ENCODE assay signal across 8 mouse cellular contexts in the genomic region with DNA sequence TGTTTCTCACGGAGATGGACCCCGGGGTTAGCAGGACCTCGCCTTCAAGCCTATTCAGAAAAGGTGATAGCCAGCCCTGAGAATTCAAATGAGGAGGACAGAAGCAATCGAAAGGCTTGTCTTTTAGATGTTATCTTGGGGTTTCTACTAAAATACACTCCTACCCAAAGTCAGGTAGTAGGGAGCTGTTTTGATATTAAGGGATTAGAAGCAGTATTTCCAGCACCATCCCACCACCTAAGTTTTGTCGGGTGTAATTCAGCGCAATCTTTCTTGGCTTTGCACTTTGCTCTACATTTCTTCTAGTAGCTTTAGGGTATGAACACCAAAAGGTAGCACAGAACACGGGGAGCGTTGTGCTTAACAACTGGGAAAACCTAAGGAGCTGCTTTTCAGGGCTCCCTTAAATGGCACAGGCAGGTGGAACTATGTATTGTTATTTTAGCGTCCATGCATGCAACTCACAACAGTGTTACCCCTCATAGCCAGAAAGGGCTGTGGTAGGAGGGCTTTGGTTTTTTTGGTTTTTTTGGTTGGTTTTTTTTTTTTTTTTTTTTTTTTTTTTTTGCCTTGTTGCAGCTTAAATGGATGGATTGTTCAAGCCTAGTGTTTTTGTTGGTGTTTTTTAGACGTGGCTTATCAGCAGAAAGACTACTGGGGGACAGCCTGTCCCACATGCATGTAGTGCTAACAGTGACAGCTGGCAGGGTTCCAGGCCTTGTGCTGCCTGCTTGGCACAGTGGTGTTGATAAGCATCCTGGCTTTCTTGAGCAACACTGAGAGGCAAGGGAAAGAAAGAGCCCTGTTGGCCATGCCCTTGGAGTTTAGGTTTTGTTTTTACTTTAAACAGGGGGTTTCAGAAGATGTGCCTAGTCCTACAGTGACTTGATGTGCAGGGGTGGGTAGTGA. TPM values are rescaled to one million over a fixed set of nuclear protein-coding genes. Genes with fewer than 3 reads are reported as not detected.
DNase-seq lines count a peak whose midpoint lies in the region; ATAC-seq lines count a peak whose summit lies in the region.

No protein-coding gene starts in this region.

- peak overlapping the region; percentile 80 for H3K4me3 ChIP-seq in limb, embryonic 15.5 days
- peak overlapping the region; percentile 83 for H3K4me3 ChIP-seq in neural tube, embryonic 12.5 days

- peaks cover 18% of the 10 kb centered on the region for H3K4me1 ChIP-seq in limb, embryonic 15.5 days
- H3K4me1 ChIP-seq in neural tube, embryonic 12.5 days = peaks cover 28% of the 10 kb centered on the region

- DNase-seq in CD4-positive, CD25-positive, alpha-beta regulatory T cell, adult 2 months (ENCODE audit: low read depth, low spot score) = peak; percentile 29
- peak; percentile 37 for DNase-seq in A20 (ENCODE audit: low read depth, low spot score)
- peak; percentile 85 to 86 for DNase-seq in cerebellum, postnatal 10 days
- peak; percentile 39 for DNase-seq in heart, postnatal 4 days
- DNase-seq in natural killer cell, adult 2 months (ENCODE audit: low spot score in 2 of 2) = no peak

- peak overlapping the region; percentile 98 for H3K27ac ChIP-seq in limb, embryonic 15.5 days
- H3K27ac ChIP-seq in neural tube, embryonic 12.5 days = peak overlapping the region; percentile 55; the same call in 1 of the 2 replicates

- no peak for ATAC-seq in CD4-positive, CD25-positive, alpha-beta regulatory T cell, adult 4 months
- ATAC-seq in limb, embryonic 15.5 days (ENCODE audit: insufficient number of reproducible peaks, low FRiP score, low TSS enrichment, low read depth) = no peak
- no peak for ATAC-seq in neural tube, embryonic 12.5 days (ENCODE audit: low FRiP score, low read depth)

- no peaks in the 10 kb centered on the region for H3K27me3 ChIP-seq in limb, embryonic 15.5 days
- H3K27me3 ChIP-seq in neural tube, embryonic 12.5 days (replicated peaks) = no peaks in the 10 kb centered on the region

- H3K4me2 ChIP-seq in limb, embryonic 15.5 days = peak overlapping the region; percentile 74
- H3K4me2 ChIP-seq in neural tube, embryonic 12.5 days (replicated peaks) = peak overlapping the region; percentile 82

- WGBS in limb, embryonic 15.5 days = 17% methylated on average over 10 of the region's 10 CpGs
- WGBS in neural tube, embryonic 12.5 days = 25% methylated on average over 10 of the region's 10 CpGs

- H3K36me3 ChIP-seq in limb, embryonic 15.5 days = peaks cover 21% of the 10 kb centered on the region
- H3K36me3 ChIP-seq in neural tube, embryonic 12.5 days = peaks cover 26% of the 10 kb centered on the region

- no peaks in the 10 kb centered on the region for H3K9me3 ChIP-seq in limb, embryonic 15.5 days
- no peaks in the 10 kb centered on the region for H3K9me3 ChIP-seq in neural tube, embryonic 12.5 days

- peak overlapping the region; percentile 70 for H3K9ac ChIP-seq in limb, embryonic 15.5 days
- peak overlapping the region; percentile 80 for H3K9ac ChIP-seq in neural tube, embryonic 12.5 days

RNA-seq across cellular contexts. Expression of a gene that starts 1.1 kb away (rescaled TPM):
- polyA plus RNA-seq in CD4-positive, CD25-positive, alpha-beta regulatory T cell, adult 4 months (2017; shearing (Covaris generic)) = 10 to 100 TPM in 1 of 2 experiments, 1 to 10 TPM in 1; 7.8 to 12.5 TPM
- total RNA-seq in heart, postnatal 4 days (2021) = 10 to 100 TPM; 10.2 to 14.0 TPM
- 29.1 and 29.9 TPM in 2 replicates for polyA plus RNA-seq in limb, embryonic 15.5 days (2015; fragmentation: Nextera tagmentation; extraction: Ambion mirVana)
- 54.8 and 60.0 TPM in 2 replicates for polyA plus RNA-seq in neural tube, embryonic 12.5 days (2016; fragmentation: Nextera tagmentation; extraction: Ambion mirVana)

RNA-seq across cellular contexts. Expression of a gene that starts 15.4 kb away (rescaled TPM):
- 1 to 10 TPM; 2.4 to 3.7 TPM for polyA plus RNA-seq in CD4-positive, CD25-positive, alpha-beta regulatory T cell, adult 4 months (2017; shearing (Covaris generic))
- under 1 TPM; 0.38 to 0.59 TPM for total RNA-seq in heart, postnatal 4 days (2021)
- polyA plus RNA-seq in limb, embryonic 15.5 days (2015; fragmentation: Nextera tagmentation; extraction: Ambion mirVana) = 1.8 and 2.5 TPM in 2 replicates
- polyA plus RNA-seq in neural tube, embryonic 12.5 days (2016; fragmentation: Nextera tagmentation; extraction: Ambion mirVana) = 0.38 TPM in 2 replicates

RNA-seq across cellular contexts. Expression of a gene that starts 24.7 kb away (rescaled TPM):
- 10 to 100 TPM; 23.2 to 32.8 TPM for polyA plus RNA-seq in CD4-positive, CD25-positive, alpha-beta regulatory T cell, adult 4 months (2017; shearing (Covaris generic))
- total RNA-seq in heart, postnatal 4 days (2021) = 10 to 100 TPM; 73.8 to 74.1 TPM
- polyA plus RNA-seq in limb, embryonic 15.5 days (2015; fragmentation: Nextera tagmentation; extraction: Ambion mirVana) = 37.7 and 44.7 TPM in 2 replicates
- 37.5 and 40.3 TPM in 2 replicates for polyA plus RNA-seq in neural tube, embryonic 12.5 days (2016; fragmentation: Nextera tagmentation; extraction: Ambion mirVana)

RNA-seq across cellular contexts. Expression of a gene that starts 28.5 kb away (rescaled TPM):
- polyA plus RNA-seq in CD4-positive, CD25-positive, alpha-beta regulatory T cell, adult 4 months (2017; shearing (Covaris generic)) = 1 to 10 TPM; 4.2 to 4.4 TPM
- 10 to 100 TPM in 1 of 2 experiments, 1 to 10 TPM in 1; 9.3 to 10.6 TPM for total RNA-seq in heart, postnatal 4 days (2021)
- polyA plus RNA-seq in limb, embryonic 15.5 days (2015; fragmentation: Nextera tagmentation; extraction: Ambion mirVana) = 9.8 and 11.7 TPM in 2 replicates
- polyA plus RNA-seq in neural tube, embryonic 12.5 days (2016; fragmentation: Nextera tagmentation; extraction: Ambion mirVana) = 13.1 and 13.4 TPM in 2 replicates

RNA-seq across cellular contexts. Expression of a gene that starts 32.6 kb away (rescaled TPM):
- 1 to 10 TPM in 1 of 2 experiments, under 1 TPM in 1; 0.65 to 1.1 TPM for polyA plus RNA-seq in CD4-positive, CD25-positive, alpha-beta regulatory T cell, adult 4 months (2017; shearing (Covaris generic))
- under 1 TPM in 1 of 2 experiments, not detected in 1; 0.14 TPM for total RNA-seq in heart, postnatal 4 days (2021)
- 0.20 and 0.43 TPM in 2 replicates for polyA plus RNA-seq in limb, embryonic 15.5 days (2015; fragmentation: Nextera tagmentation; extraction: Ambion mirVana)
- 0.65 and 0.74 TPM in 2 replicates for polyA plus RNA-seq in neural tube, embryonic 12.5 days (2016; fragmentation: Nextera tagmentation; extraction: Ambion mirVana)

Comparison
In these comparisons a context has a peak if more than half of its experiments do, and no peak if none do; other contexts are left out.
1. DNase-seq: peak in CD4-positive, CD25-positive, alpha-beta regulatory T cell, adult 2 months (single experiment), A20 (single experiment), cerebellum, postnatal 10 days (2 of 2) and heart, postnatal 4 days (single experiment); none in natural killer cell, adult 2 months (0 of 2).